Mouse (Mus musculus): ENCODE measurements around the gene Lpcat2b.

Gene Lpcat2b

DNA sequence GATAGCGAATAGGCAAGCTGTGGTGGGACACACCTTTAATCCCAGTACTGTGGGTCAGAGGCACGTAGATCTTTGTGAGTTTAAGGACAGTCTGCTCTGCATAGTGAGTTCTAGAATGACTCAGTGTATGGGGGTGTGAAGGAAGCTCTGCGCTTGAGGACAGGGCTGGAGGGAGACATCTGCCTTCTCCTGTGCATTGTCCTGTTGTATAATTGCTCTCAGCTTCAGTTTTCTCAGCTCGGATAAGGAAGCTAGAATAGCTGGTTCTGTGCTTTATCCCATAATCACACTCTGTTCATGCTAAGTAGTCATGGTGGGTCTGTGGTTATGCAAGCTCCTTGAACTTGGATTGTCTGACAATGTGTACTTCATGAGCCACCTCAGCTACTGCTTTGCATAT is 17.4 kb downstream of the Lpcat2b start:
- no peak for DNase-seq

DNA sequence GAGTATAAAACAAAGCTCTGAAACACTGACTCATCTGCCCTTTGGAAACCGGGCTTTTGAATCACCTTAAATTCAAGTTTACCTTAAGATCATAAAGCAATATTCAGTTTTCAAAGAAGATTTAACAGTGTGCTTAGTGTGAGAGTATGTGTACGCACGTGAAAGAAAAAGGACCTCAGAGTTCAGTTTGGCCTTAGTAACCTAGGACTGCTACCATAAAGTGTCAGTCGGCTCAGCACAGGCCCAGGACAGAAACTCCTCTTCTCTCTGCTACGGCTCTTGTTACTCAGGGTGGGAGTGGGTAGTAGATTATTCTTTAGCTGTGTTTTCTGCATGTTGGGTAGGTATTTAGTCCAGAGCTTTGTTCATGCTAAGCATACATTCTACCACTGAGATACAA is 18.3 kb downstream of the Lpcat2b start:
- no peak for DNase-seq

DNA sequence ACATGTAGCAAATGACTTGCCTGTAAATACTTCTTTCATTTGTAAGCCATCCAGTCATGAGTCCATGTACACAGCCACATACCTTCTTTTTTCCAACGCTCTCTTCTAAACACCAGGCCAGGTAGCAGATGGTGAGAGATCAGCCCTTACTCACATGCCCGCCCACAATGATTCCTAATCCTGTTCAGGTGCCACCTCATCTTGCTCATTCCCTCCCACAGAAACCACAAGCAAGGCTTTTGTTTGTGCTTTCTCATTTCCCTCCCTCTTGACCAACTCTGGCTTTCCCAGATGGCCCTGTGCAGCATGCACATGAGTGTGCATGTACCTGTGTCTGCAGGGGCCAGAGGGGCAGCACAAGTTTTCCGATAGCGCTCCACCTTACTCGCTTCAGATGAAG is 18.9 kb downstream of the Lpcat2b start:
- DNase-seq = no peak

DNA sequence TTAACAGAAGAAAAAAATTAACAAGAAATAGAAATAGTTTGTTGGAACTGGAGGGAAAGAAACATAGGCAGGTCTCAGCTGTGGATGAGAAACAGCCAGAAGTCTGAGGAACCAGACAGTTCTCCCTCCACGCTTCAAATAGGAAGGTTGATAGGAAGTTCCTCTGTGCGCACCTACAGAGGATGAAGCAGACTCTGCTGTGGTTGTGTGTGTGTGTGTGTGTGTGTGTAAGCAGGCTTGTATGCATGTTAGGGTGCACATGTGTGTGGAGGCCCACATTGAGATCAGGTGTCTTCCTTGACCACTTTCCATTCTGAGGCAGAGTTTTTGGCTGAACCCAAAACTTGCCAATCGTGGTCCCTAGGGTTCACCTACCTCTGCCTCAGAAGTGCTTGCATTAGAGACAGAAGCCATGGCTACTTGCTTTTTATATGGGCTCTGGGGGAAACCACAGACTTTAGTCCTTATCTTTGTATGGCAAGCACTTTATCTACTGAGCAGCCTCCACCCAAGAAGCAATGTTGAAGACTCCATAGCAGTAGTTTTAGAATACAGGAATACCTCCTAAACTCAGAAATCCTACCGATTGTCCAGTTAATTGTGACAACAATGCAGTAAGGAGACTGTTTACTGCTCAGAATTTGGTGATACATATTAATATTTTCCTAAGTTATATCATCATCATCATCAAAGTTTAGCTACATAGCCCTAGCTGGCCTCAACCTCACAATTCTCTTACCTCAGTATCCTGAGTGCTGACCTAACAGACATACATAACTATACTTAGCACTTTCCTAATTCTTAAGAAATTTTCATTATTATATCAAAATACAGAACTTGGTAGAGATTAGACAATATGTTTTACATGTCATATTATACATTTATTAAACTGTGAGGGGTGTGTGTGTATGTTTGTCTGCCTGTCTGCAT is 31.1 kb downstream of the Lpcat2b start:
- DNase-seq = no peak

DNA sequence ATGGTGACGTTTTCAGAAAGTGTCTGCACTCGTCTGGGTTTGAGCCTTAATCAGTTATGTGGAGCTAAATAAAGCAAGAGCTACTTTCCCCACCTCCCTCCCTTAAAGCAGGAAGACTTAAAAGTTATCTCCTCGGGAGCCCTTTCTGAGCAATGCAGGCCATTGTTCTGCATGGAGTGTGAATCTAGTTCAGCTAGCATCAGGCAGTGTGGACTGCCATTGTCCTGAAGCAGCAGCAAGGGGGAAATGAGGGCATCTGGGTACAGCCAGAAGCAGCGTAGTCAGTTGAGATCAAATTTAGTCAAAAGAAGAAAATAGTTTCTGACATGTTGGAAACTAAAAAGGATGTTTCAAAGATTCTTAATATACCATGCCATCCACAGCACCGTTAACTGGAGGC is 35.2 kb downstream of the Lpcat2b start:
- DNase-seq = no peak

DNA sequence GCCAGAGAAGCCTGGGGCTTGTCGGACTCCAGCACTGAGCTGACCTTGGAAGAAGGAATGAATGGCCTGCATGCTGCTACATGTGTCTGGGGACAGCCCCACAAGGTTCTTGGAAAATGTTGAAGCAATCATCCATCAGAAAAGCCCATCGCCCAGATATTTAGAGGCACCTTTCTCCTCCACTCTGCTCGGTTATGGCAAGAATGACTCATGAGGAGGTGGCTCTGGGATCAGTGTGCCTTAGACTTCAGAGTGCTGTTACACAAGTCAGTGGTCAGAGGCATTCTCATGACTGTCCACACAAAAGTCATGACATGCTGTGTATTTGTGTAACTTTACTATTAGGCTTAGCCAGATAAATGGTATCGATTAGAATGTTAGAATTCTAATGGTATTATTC is 35.7 kb downstream of the Lpcat2b start:
- no peak for DNase-seq

DNA sequence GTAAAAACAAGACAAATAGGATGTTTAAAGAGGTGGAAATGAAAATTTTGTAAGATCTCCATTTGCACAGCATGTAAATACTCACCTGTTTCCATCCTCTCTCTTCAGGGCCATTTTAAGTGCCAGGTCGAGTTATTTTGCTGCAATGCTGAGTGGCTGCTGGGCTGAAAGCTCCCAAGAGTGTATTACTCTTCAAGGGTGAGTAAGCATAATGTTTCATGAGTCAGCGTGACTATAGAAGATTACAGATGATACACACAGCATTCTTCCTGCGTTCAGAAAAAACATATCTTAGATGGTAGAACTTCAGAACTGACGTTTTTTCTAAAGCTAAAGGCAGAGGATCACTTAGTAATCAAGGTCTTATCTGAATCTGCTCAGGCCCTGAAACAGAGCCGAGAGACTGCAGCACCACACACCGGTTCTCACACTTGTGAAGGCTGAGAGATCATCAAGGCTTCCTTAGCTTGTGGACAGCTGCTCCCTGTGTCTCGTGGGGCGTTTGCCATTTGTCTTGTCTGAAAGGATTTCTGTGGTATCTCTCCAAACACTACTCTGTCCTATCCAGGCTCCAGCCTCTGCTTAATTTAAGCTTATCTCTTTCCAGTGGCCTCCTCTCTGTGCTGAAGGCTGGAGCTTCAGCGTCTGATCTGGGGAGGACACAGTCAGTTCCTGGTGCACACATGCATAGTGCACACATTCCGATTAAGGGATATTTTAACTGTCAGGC is 39.4 kb downstream of the Lpcat2b start:
- no peak for DNase-seq

DNA sequence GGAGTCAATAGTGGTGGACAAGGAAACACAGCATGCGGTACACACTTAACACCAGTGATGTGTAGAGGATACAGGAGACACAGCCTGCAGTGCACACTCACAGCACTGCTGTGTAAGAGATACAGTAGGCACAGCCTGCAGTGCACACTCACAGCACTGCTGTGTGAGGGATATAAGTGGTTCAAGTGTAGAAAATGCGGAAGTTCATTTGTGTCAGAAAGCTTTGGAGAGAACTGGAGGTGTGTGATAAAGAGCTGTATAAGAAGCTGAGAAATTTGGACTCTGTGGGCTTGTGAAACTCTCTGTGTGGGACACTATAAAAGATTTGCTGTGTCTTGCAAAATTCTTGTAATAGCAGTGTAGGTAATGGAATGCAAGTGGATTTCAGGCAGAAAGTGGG is 48.8 kb downstream of the Lpcat2b start:
- DNase-seq = no peak

Data from cerebellum, postnatal 36 days (tissue).